11 mouse cellular contexts compared by ENCODE assay signal in the genomic region with DNA sequence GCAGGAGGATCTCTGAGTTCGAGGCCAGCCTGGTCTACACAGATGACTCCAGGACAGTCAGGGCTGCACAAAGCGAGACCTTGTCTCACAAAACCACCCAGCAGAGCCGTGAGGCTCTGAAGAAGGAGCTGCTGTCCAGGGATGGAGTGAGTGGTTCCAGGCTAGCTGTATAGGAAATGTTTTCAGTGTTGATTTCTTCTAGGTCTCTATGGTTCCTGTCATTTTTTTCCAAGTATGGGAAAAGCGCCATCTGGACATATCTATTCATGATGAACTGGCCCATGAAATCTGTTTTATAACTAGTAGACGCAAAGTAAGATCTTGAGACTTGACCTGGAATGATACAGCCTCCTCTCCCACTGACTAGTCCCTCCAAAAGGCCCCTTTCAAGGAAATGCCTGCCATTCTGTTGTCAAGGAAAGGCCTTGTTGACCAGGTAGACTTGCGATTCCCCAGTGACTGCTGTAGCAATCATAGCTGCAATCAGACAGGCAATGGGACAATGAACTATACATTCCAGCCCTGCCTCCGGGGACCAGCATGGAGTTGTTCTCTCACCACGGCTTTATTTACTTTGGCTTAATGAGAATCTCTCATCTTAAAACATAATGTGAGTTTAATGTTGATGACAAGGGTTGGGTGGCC. TPM values are rescaled to one million over a fixed set of nuclear protein-coding genes. Genes with fewer than 3 reads are reported as not detected.
DNase-seq lines count a peak whose midpoint lies in the region; ATAC-seq and TF ChIP-seq lines count a peak whose summit lies in the region.
"Had no signal": no experiment of that assay in that cellular context is flagged by ENCODE, and none has a peak within 500 bp of the region (broad histone marks: within the 10 kb centered on the region; RNA-seq: fewer than 3 reads in every experiment).

No protein-coding gene starts in this region.

- H3K36me3 ChIP-seq in kidney, embryonic 14.5 days (ENCODE audit: control insufficient read depth, insufficient read depth, low read length) = no peaks in the 10 kb centered on the region
- H3K36me3 ChIP-seq in embryonic facial prominence, embryonic 10.5 days (replicated peaks) = no peaks in the 10 kb centered on the region
- no peaks in the 10 kb centered on the region for H3K36me3 ChIP-seq in limb, embryonic 10.5 days

- peak; percentile 40 for ATAC-seq in kidney, embryonic 14.5 days (ENCODE audit: low FRiP score, low TSS enrichment)

- intact Hi-C loops in gastrocnemius, adult 2 months (cut with DNase I) = no loop called here

- H3K9ac ChIP-seq in kidney, embryonic 14.5 days (ENCODE audit: low read depth, low read length) = no peak overlapping the region

- no peak for TF ChIP-seq CTCF in gastrocnemius, adult 2 months (IDR thresholded peaks at IDR 0.05)

- WGBS in kidney, embryonic 14.5 days = 59% methylated on average over 8 of the region's 8 CpGs
- WGBS in embryonic facial prominence, embryonic 10.5 days = 79% methylated on average over 8 of the region's 8 CpGs
- 85% methylated on average over 8 of the region's 8 CpGs for WGBS in limb, embryonic 10.5 days

- H3K9me3 ChIP-seq in kidney, embryonic 14.5 days (ENCODE audit: control insufficient read depth, low read length) = no peaks in the 10 kb centered on the region
- no peaks in the 10 kb centered on the region for H3K9me3 ChIP-seq in embryonic facial prominence, embryonic 10.5 days
- H3K9me3 ChIP-seq in limb, embryonic 10.5 days (replicated peaks) = no peaks in the 10 kb centered on the region

- peak overlapping the region; percentile 70 for H3K27ac ChIP-seq in gastrocnemius, adult 2 months
- peak overlapping the region; percentile 75; the same call in 1 of the 2 replicates for H3K27ac ChIP-seq in kidney, embryonic 14.5 days (ENCODE audit: low read depth, low read length)
- peak overlapping the region; percentile 67 for H3K27ac ChIP-seq in embryonic facial prominence, embryonic 10.5 days (replicated peaks)
- peak overlapping the region; percentile 76 for H3K27ac ChIP-seq in limb, embryonic 10.5 days

- H3K4me1 ChIP-seq in kidney, embryonic 14.5 days (ENCODE audit: control insufficient read depth, insufficient read depth, low read length) = no peaks in the 10 kb centered on the region
- peaks cover 17% of the 10 kb centered on the region for H3K4me1 ChIP-seq in embryonic facial prominence, embryonic 10.5 days
- H3K4me1 ChIP-seq in limb, embryonic 10.5 days = peaks cover 27% of the 10 kb centered on the region

- H3K4me3 ChIP-seq in gastrocnemius, adult 2 months = no peak overlapping the region
- H3K4me3 ChIP-seq in kidney, embryonic 14.5 days (ENCODE audit: low read length) = no peak overlapping the region
- no peak overlapping the region for H3K4me3 ChIP-seq in embryonic facial prominence, embryonic 10.5 days
- H3K4me3 ChIP-seq in limb, embryonic 10.5 days = no peak overlapping the region

- no peaks in the 10 kb centered on the region for H3K27me3 ChIP-seq in kidney, embryonic 14.5 days (ENCODE audit: control insufficient read depth, insufficient read depth, low read length)
- no peaks in the 10 kb centered on the region; the same call in 1 of the 2 replicates for H3K27me3 ChIP-seq in embryonic facial prominence, embryonic 10.5 days (replicated peaks; ENCODE audit: low read depth, poor library complexity, severe bottlenecking)
- no peaks in the 10 kb centered on the region for H3K27me3 ChIP-seq in limb, embryonic 10.5 days (ENCODE audit: low read depth, poor library complexity, severe bottlenecking)

- DNase-seq in gastrocnemius, adult 2 months = no peak
- DNase-seq in gastrocnemius, postnatal 4 days (ENCODE audit: low spot score in 2 of 2) = no peak
- DNase-seq in kidney, adult 18-20 months = no peak
- no peak for DNase-seq in embryonic facial prominence, embryonic 10.5 days (ENCODE audit: low spot score)
- no peak for DNase-seq in limb, embryonic 10.5 days (ENCODE audit: low spot score)
- DNase-seq in cerebellum, postnatal 4 days (ENCODE audit: low spot score in 2 of 2) = no peak
- no peak for DNase-seq in layer of hippocampus, adult 9-10 months (ENCODE audit: low spot score)
- DNase-seq: liver; retina, postnatal 1 day; thymus, postnatal 36 days had no signal

- no peak overlapping the region for H3K4me2 ChIP-seq in kidney, embryonic 14.5 days (replicated peaks; ENCODE audit: low read depth, low read length)

RNA-seq across cellular contexts. Expression of gene Nepro, which starts 28.8 kb away (rescaled TPM):
- 1 to 10 TPM; 3.2 to 3.4 TPM for total RNA-seq in gastrocnemius, adult 2 months (2021)
- 1 to 10 TPM; 5.8 to 6.6 TPM for total RNA-seq in gastrocnemius, postnatal 4 days (2021)
- 7.3 and 11.8 TPM in 2 replicates for polyA plus RNA-seq in kidney, embryonic 14.5 days (2014; fragmentation: Nextera tagmentation; extraction: Ambion mirVana)
- 13.4 and 14.1 TPM in 2 replicates for polyA plus RNA-seq in embryonic facial prominence, embryonic 10.5 days (2016; fragmentation: Nextera tagmentation; extraction: Ambion mirVana)
- polyA plus RNA-seq in limb, embryonic 10.5 days (2016; fragmentation: Nextera tagmentation; extraction: Ambion mirVana) = 14.0 and 15.7 TPM in 2 replicates

RNA-seq across cellular contexts. Expression of gene Gtpbp8, which starts 50.8 kb away (rescaled TPM):
- 10 to 100 TPM in 1 of 2 experiments, 1 to 10 TPM in 1; 8.3 to 10.5 TPM for total RNA-seq in gastrocnemius, adult 2 months (2021)
- total RNA-seq in gastrocnemius, postnatal 4 days (2021) = 10 to 100 TPM; 14.9 to 16.6 TPM
- polyA plus RNA-seq in kidney, embryonic 14.5 days (2014; fragmentation: Nextera tagmentation; extraction: Ambion mirVana) = 29.5 and 33.0 TPM in 2 replicates
- polyA plus RNA-seq in embryonic facial prominence, embryonic 10.5 days (2016; fragmentation: Nextera tagmentation; extraction: Ambion mirVana) = 24.8 and 26.7 TPM in 2 replicates
- 24.7 and 25.5 TPM in 2 replicates for polyA plus RNA-seq in limb, embryonic 10.5 days (2016; fragmentation: Nextera tagmentation; extraction: Ambion mirVana)
